Mouse (Mus musculus): Measurements from ENCODE around the gene Dcaf5. TPM values are rescaled to one million over a fixed set of nuclear protein-coding genes. Genes with fewer than 3 reads are reported as not detected.

Dcaf5 gene
- total RNA-seq, 2 experiments from 2014 or later = 30.5 to 30.6 TPM

Small RNAs within 50 kb of the gene (microRNA-seq; reads per million reads assigned to microRNA genes)
- gene Mir1843a (ENCODE audit: borderline replicate concordance in 2 of 2) = 168 to 179 reads per million in 2 experiments

Other genes starting within 250 kb of the Dcaf5 start
- gene Actn1, start 176.2 kb downstream of the Dcaf5 start, total RNA-seq (2021) = 10 to 100 TPM; 10.2 to 15.5 TPM
- gene Exd2, start 26.5 kb upstream of the Dcaf5 start, total RNA-seq (2021) = 10 to 100 TPM; 34.1 to 39.5 TPM
- 1 to 10 TPM; 3.9 to 6.0 TPM for gene Galnt16, start 81.7 kb upstream of the Dcaf5 start, total RNA-seq (2021)
- 1 to 10 TPM; 7.6 to 8.5 TPM for gene Slc39a9, start 207.3 kb upstream of the Dcaf5 start, total RNA-seq (2021)
- 10 to 100 TPM; 15.3 to 20.4 TPM for gene Erh, start 207.7 kb upstream of the Dcaf5 start, total RNA-seq (2021)

All from gastrocnemius, postnatal 25 days (tissue).